Mouse (Mus musculus): ENCODE results near the gene Chd9. TPM values are rescaled to one million over a fixed set of nuclear protein-coding genes. Genes with fewer than 3 reads are reported as not detected.

Chd9 gene
- 54.4 and 62.9 TPM in 2 replicates for polyA plus RNA-seq (2014; fragmentation: Nextera tagmentation; extraction: Ambion mirVana)

DNA sequence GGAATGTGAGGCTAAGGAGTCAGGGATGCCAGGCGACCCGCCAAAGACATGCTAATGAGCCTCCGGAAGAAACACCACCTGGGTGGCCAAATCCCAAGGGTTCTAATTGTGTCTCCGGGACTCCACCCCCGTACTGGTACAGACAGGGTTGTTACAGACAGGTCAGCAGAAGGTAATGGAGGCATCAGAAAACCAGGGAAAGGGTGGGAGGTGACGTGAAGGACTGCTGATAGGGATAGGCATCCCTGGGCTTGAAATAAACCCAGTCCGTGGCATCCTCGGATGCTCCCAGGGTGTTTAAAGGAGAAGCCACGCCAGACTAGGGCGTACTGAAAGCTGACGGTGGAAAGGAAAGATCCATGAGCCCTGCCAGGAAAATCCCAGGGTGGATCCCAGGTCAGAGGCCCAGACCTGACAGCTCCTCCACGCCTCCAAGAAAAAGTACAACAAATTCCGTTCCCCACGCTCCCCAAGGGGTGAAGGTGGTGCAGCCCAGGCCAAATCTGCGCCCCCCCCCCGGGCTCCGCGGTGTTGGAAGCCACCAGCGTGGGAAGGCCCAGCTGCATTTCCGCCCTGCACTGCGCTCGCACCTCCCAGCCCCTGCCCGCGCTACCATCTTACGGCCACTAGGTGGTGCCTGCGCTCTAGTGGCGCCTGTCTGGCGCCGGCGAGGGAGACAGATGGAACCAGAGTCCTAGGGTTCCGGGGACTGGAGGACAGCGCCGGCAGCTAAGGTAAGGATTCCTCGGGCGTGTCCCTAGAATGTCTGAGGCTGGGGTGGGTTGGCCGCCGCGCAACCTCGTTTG lies at the start of gene Chd9:
Gene Chd9, plus strand, starts transcription at position 172 of the 806 bp plus-strand sequence.
- H3K27ac ChIP-seq (ENCODE audit: low read depth, low read length) = peak within 1 kb of the TSS; percentile 60; the same call in 1 of the 2 replicates
- H3K9me3 ChIP-seq (ENCODE audit: control insufficient read depth, low read length) = no peaks in the 10 kb centered on the region
- peak; percentile 85 for ATAC-seq (ENCODE audit: insufficient read depth, low FRiP score, low TSS enrichment)
- 2% methylated on average over 39 of the region's 39 CpGs for WGBS
- peak within 1 kb of the TSS; percentile 73 for H3K9ac ChIP-seq (ENCODE audit: low read length)
- no peaks in the 10 kb centered on the region for H3K36me3 ChIP-seq (ENCODE audit: control insufficient read depth, insufficient read depth, low read length)
- H3K4me1 ChIP-seq (ENCODE audit: control insufficient read depth, insufficient read depth, low read length) = peaks cover 16% of the 10 kb centered on the region
- no peaks in the 10 kb centered on the region for H3K27me3 ChIP-seq (ENCODE audit: control insufficient read depth, insufficient read depth, low read length)
- DNase-seq (ENCODE audit: low spot score) = peak; percentile 95
- peak within 1 kb of the TSS; percentile 83 for H3K4me2 ChIP-seq (ENCODE audit: low read depth)
- peak within 1 kb of the TSS; percentile 50 for H3K4me3 ChIP-seq (ENCODE audit: low read depth, low read length)

DNA sequence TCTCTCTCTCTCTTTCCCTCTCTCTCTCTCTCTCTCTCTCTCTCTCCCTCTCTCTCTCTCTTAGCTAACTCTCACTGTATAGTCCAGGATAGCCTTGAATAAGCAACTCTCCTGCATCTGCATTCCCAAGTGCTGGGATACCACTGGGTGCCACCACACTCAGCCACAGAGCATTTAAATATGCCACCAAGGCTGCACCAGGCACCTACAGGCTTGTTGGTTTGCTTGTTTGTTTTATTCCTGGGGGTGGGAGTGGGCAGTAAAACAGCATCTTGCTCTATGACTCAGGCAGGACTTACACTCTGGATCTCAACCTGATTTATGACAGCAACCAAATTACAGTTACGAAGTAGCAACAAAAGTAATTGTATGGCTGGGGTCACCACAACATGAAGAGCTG lies 36.5 kb upstream of the Chd9 start:
- no peak overlapping the region for H3K9ac ChIP-seq (ENCODE audit: low read length)
- no peak overlapping the region for H3K4me3 ChIP-seq (ENCODE audit: low read depth, low read length)
- ATAC-seq (ENCODE audit: insufficient read depth, low FRiP score, low TSS enrichment) (no peak), DNase-seq (ENCODE audit: low spot score) (no peak)
- peaks cover 5% of the 10 kb centered on the region; the same call in 1 of the 2 replicates for H3K4me1 ChIP-seq (ENCODE audit: control insufficient read depth, insufficient read depth, low read length)
- H3K36me3 ChIP-seq (ENCODE audit: control insufficient read depth, insufficient read depth, low read length) = no peaks in the 10 kb centered on the region
- 82% methylated on average over 1 of the region's 1 CpGs for WGBS
- no peaks in the 10 kb centered on the region for H3K27me3 ChIP-seq (ENCODE audit: control insufficient read depth, insufficient read depth, low read length)
- no peak overlapping the region for H3K27ac ChIP-seq (ENCODE audit: low read depth, low read length)
- H3K4me2 ChIP-seq (ENCODE audit: low read depth) = no peak overlapping the region
- H3K9me3 ChIP-seq (ENCODE audit: control insufficient read depth, low read length) = no peaks in the 10 kb centered on the region

- peak; percentile 83 for DNase-seq (ENCODE audit: low spot score)
- WGBS = 1% methylated on average over 3 of the region's 3 CpGs
- Histone ChIP-seq H3K36me3 (ENCODE audit: control insufficient read depth, insufficient read depth, low read length) (no peaks in the 10 kb centered on the region), H3K9ac (ENCODE audit: low read length) (no peak overlapping the region), H3K4me2 (ENCODE audit: low read depth) (no peak overlapping the region), H3K4me3 (ENCODE audit: low read depth, low read length) (no peak overlapping the region), H3K27me3 (ENCODE audit: control insufficient read depth, insufficient read depth, low read length) (no peaks in the 10 kb centered on the region), H3K27ac (ENCODE audit: low read depth, low read length) (no peak overlapping the region), H3K9me3 (ENCODE audit: control insufficient read depth, low read length) (no peaks in the 10 kb centered on the region), H3K4me1 (ENCODE audit: control insufficient read depth, insufficient read depth, low read length) (peaks cover 5% of the 10 kb centered on the region; the same call in 1 of the 2 replicates)
- ATAC-seq (ENCODE audit: insufficient read depth, low FRiP score, low TSS enrichment) = no peak
These were observed 34.4 kb upstream of the Chd9 start for GRCm38 (mm10) chr8:90793710-90794109.

GRCm38 (mm10) chr8:90794990-90795861 lies 32.9 kb upstream of the Chd9 start:
- peak overlapping the region; percentile 6; the same call in 1 of the 2 replicates for H3K9ac ChIP-seq (ENCODE audit: low read length)

GRCm38 (mm10) chr8:90799473-90799872 lies 28.7 kb upstream of the Chd9 start:
- WGBS = 78% methylated on average over 5 of the region's 5 CpGs
- H3K9ac ChIP-seq (ENCODE audit: low read length) = no peak overlapping the region
- H3K27me3 ChIP-seq (ENCODE audit: control insufficient read depth, insufficient read depth, low read length) = no peaks in the 10 kb centered on the region

More at GRCm38 (mm10) chr8:90794990-90795861, 32.9 kb upstream of the Chd9 start:
- 12% methylated on average over 12 of the region's 12 CpGs for WGBS
- Histone ChIP-seq H3K27ac (ENCODE audit: low read depth, low read length) (no peak overlapping the region), H3K4me3 (ENCODE audit: low read depth, low read length) (no peak overlapping the region), H3K36me3 (ENCODE audit: control insufficient read depth, insufficient read depth, low read length) (no peaks in the 10 kb centered on the region), H3K4me1 (ENCODE audit: control insufficient read depth, insufficient read depth, low read length) (peaks cover 5% of the 10 kb centered on the region; the same call in 1 of the 2 replicates), H3K9me3 (ENCODE audit: control insufficient read depth, low read length) (no peaks in the 10 kb centered on the region), H3K4me2 (ENCODE audit: low read depth) (peak overlapping the region; percentile 21; the same call in 1 of the 2 replicates), H3K27me3 (ENCODE audit: control insufficient read depth, insufficient read depth, low read length) (no peaks in the 10 kb centered on the region)
- ATAC-seq (ENCODE audit: insufficient read depth, low FRiP score, low TSS enrichment) (no peak), DNase-seq (ENCODE audit: low spot score) (peak; percentile 76)

DNA sequence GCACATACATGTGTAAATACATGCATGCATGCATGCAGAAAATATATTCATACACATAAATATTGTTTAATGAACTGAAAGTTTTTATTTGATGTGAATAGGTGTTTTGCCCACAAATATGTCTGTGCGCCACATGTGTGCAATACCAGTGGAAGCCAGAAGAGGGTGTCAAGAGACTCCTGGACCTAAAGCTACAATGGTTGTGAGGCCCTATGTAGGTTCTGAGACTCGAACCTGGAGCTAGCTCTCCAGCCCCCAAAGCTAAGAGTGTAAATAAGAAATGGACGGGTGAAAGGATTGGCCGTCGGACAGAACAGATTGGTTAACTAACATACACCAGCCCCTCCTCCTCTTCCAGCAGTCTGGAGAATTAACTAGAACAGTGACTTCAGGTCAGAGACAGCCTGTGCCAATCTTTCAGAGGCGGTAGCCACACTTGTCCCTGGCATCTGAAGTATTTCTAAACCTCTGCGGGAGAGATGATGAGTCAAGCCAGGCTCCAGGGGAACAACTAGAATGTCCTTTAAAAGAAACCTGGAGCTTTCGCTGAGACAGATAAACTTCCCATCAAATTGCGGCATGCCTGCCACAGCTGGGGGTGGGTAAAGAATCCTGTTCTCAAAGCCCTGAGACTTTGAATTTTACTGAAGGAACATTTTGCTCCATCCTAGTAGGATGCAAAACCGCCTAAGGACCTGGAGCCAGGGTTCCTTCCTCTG lies 14.4 kb upstream of the Chd9 start:
- DNase-seq (ENCODE audit: low spot score) (no peak), ATAC-seq (ENCODE audit: insufficient read depth, low FRiP score, low TSS enrichment) (no peak)
- H3K9ac ChIP-seq (ENCODE audit: low read length) = no peak overlapping the region
- H3K36me3 ChIP-seq (ENCODE audit: control insufficient read depth, insufficient read depth, low read length) = no peaks in the 10 kb centered on the region
- H3K4me1 ChIP-seq (ENCODE audit: control insufficient read depth, insufficient read depth, low read length) = no peaks in the 10 kb centered on the region
- WGBS = 90% methylated on average over 10 of the region's 10 CpGs
- H3K4me2 ChIP-seq (ENCODE audit: low read depth) = no peak overlapping the region
- no peak overlapping the region for H3K27ac ChIP-seq (ENCODE audit: low read depth, low read length)
- no peak overlapping the region for H3K4me3 ChIP-seq (ENCODE audit: low read depth, low read length)
- no peaks in the 10 kb centered on the region for H3K9me3 ChIP-seq (ENCODE audit: control insufficient read depth, low read length)
- H3K27me3 ChIP-seq (ENCODE audit: control insufficient read depth, insufficient read depth, low read length) = no peaks in the 10 kb centered on the region

More at GRCm38 (mm10) chr8:90799473-90799872, 28.7 kb upstream of the Chd9 start:
- H3K36me3 ChIP-seq (ENCODE audit: control insufficient read depth, insufficient read depth, low read length) = no peaks in the 10 kb centered on the region
- no peak overlapping the region for H3K4me2 ChIP-seq (ENCODE audit: low read depth)
- no peaks in the 10 kb centered on the region for H3K9me3 ChIP-seq (ENCODE audit: control insufficient read depth, low read length)
- peaks cover 5% of the 10 kb centered on the region; the same call in 1 of the 2 replicates for H3K4me1 ChIP-seq (ENCODE audit: control insufficient read depth, insufficient read depth, low read length)
- no peak overlapping the region for H3K4me3 ChIP-seq (ENCODE audit: low read depth, low read length)
- ATAC-seq (ENCODE audit: insufficient read depth, low FRiP score, low TSS enrichment) (no peak), DNase-seq (ENCODE audit: low spot score) (no peak)
- no peak overlapping the region for H3K27ac ChIP-seq (ENCODE audit: low read depth, low read length)

- no peak overlapping the region for H3K4me3 ChIP-seq (ENCODE audit: low read depth, low read length)
- no peak overlapping the region for H3K9ac ChIP-seq (ENCODE audit: low read length)
- WGBS = 81% methylated on average over 23 of the region's 23 CpGs
- ATAC-seq (ENCODE audit: insufficient read depth, low FRiP score, low TSS enrichment) (no peak), DNase-seq (ENCODE audit: low spot score) (no peak)
- H3K4me1 ChIP-seq (ENCODE audit: control insufficient read depth, insufficient read depth, low read length) = no peaks in the 10 kb centered on the region
- no peaks in the 10 kb centered on the region for H3K9me3 ChIP-seq (ENCODE audit: control insufficient read depth, low read length)
- no peak overlapping the region for H3K27ac ChIP-seq (ENCODE audit: low read depth, low read length)
- no peaks in the 10 kb centered on the region for H3K36me3 ChIP-seq (ENCODE audit: control insufficient read depth, insufficient read depth, low read length)
- H3K27me3 ChIP-seq (ENCODE audit: control insufficient read depth, insufficient read depth, low read length) = no peaks in the 10 kb centered on the region
- no peak overlapping the region for H3K4me2 ChIP-seq (ENCODE audit: low read depth)
These were observed 11.9 kb upstream of the Chd9 start for GRCm38 (mm10) chr8:90816061-90816882.
